Mouse (Mus musculus): Measurements from ENCODE around the gene Ccr7. TPM values are rescaled to one million over a fixed set of nuclear protein-coding genes. Genes with fewer than 3 reads are reported as not detected.

The Ccr7 gene
- polyA plus RNA-seq, 1 experiment, result not detected

- no peak for TF ChIP-seq GATA1 (IDR thresholded peaks at IDR 0.05; ENCODE audit: borderline replicate concordance, low read length)
- TF ChIP-seq FLI1 (IDR thresholded peaks at IDR 0.05; ENCODE audit: low read length), result no peak
- Histone ChIP-seq H3K27me3 (replicated peaks) (peaks cover 90% of the 10 kb centered on the region), H3K4me3 (replicated peaks) (no peak overlapping the region), H3K36me3 (replicated peaks; ENCODE audit: low read length) (no peaks in the 10 kb centered on the region), H3K4me1 (peaks cover 54% of the 10 kb centered on the region), H3K9me3 (no peaks in the 10 kb centered on the region)
Observed at GRCm38 (mm10) chr11:99148400-99148799, 6.5 kb downstream of the Ccr7 start.

- H3K4me3 ChIP-seq (replicated peaks), result peak overlapping the region; percentile 29
- H3K4me1 ChIP-seq, result peaks cover 59% of the 10 kb centered on the region
- H3K36me3 ChIP-seq (replicated peaks; ENCODE audit: low read length), result no peaks in the 10 kb centered on the region
- H3K9me3 ChIP-seq, result no peaks in the 10 kb centered on the region
- peaks cover 90% of the 10 kb centered on the region for H3K27me3 ChIP-seq (replicated peaks)
- no peak for TF ChIP-seq FLI1 (IDR thresholded peaks at IDR 0.05; ENCODE audit: low read length)
- TF ChIP-seq GATA1 (IDR thresholded peaks at IDR 0.05; ENCODE audit: borderline replicate concordance, low read length), result no peak
Observed at GRCm38 (mm10) chr11:99147920-99148289, 7.0 kb downstream of the Ccr7 start.

- H3K9me3 ChIP-seq, result no peaks in the 10 kb centered on the region
- peaks cover 89% of the 10 kb centered on the region for H3K27me3 ChIP-seq (replicated peaks)
- peak overlapping the region; percentile 29 for H3K4me3 ChIP-seq (replicated peaks)
- TF ChIP-seq GATA1 (IDR thresholded peaks at IDR 0.05; ENCODE audit: borderline replicate concordance, low read length) (no peak), FLI1 (IDR thresholded peaks at IDR 0.05; ENCODE audit: low read length) (no peak)
- no peaks in the 10 kb centered on the region for H3K36me3 ChIP-seq (replicated peaks; ENCODE audit: low read length)
- H3K4me1 ChIP-seq, result peaks cover 66% of the 10 kb centered on the region
Observed at GRCm38 (mm10) chr11:99147041-99147919, 7.6 kb downstream of the Ccr7 start.

- no peaks in the 10 kb centered on the region for H3K9me3 ChIP-seq
- H3K36me3 ChIP-seq (replicated peaks; ENCODE audit: low read length), result no peaks in the 10 kb centered on the region
Observed at GRCm38 (mm10) chr11:99146558-99146957, 8.3 kb downstream of the Ccr7 start.

GRCm38 (mm10) chr11:99145765-99146164 lies 9.1 kb downstream of the Ccr7 start:
- no peaks in the 10 kb centered on the region for H3K36me3 ChIP-seq (replicated peaks; ENCODE audit: low read length)
- no peaks in the 10 kb centered on the region for H3K9me3 ChIP-seq
- TF ChIP-seq FLI1 (IDR thresholded peaks at IDR 0.05; ENCODE audit: low read length) (no peak), GATA1 (IDR thresholded peaks at IDR 0.05; ENCODE audit: borderline replicate concordance, low read length) (no peak)
- H3K4me1 ChIP-seq, result peaks cover 69% of the 10 kb centered on the region
- no peak overlapping the region for H3K4me3 ChIP-seq (replicated peaks)
- H3K27me3 ChIP-seq (replicated peaks), result peaks cover 86% of the 10 kb centered on the region

More at GRCm38 (mm10) chr11:99146558-99146957, 8.3 kb downstream of the Ccr7 start:
- H3K4me3 ChIP-seq (replicated peaks), result no peak overlapping the region
- peaks cover 88% of the 10 kb centered on the region for H3K27me3 ChIP-seq (replicated peaks)
- H3K4me1 ChIP-seq, result peaks cover 69% of the 10 kb centered on the region
- no peak for TF ChIP-seq GATA1 (IDR thresholded peaks at IDR 0.05; ENCODE audit: borderline replicate concordance, low read length)
- no peak for TF ChIP-seq FLI1 (IDR thresholded peaks at IDR 0.05; ENCODE audit: low read length)

- Histone ChIP-seq H3K4me3 (replicated peaks) (peak overlapping the region; percentile 29), H3K36me3 (replicated peaks; ENCODE audit: low read length) (no peaks in the 10 kb centered on the region), H3K9me3 (no peaks in the 10 kb centered on the region), H3K4me1 (peaks cover 64% of the 10 kb centered on the region), H3K27me3 (replicated peaks) (peaks cover 88% of the 10 kb centered on the region)
- TF ChIP-seq FLI1 (IDR thresholded peaks at IDR 0.05; ENCODE audit: low read length) (no peak), GATA1 (IDR thresholded peaks at IDR 0.05; ENCODE audit: borderline replicate concordance, low read length) (no peak)
Observed at GRCm38 (mm10) chr11:99144940-99145339, 9.9 kb downstream of the Ccr7 start.

GRCm38 (mm10) chr11:99144456-99144855 lies 10.4 kb downstream of the Ccr7 start:
- Histone ChIP-seq H3K9me3 (no peaks in the 10 kb centered on the region), H3K36me3 (replicated peaks; ENCODE audit: low read length) (no peaks in the 10 kb centered on the region), H3K4me1 (peaks cover 59% of the 10 kb centered on the region), H3K4me3 (replicated peaks) (peak overlapping the region; percentile 53), H3K27me3 (replicated peaks) (peaks cover 89% of the 10 kb centered on the region)
- no peak for TF ChIP-seq GATA1 (IDR thresholded peaks at IDR 0.05; ENCODE audit: borderline replicate concordance, low read length)
- no peak for TF ChIP-seq FLI1 (IDR thresholded peaks at IDR 0.05; ENCODE audit: low read length)

GRCm38 (mm10) chr11:99143123-99144082 lies 11.5 kb downstream of the Ccr7 start:
- no peak overlapping the region for H3K4me3 ChIP-seq (replicated peaks)
- H3K9me3 ChIP-seq, result no peaks in the 10 kb centered on the region
- no peaks in the 10 kb centered on the region for H3K36me3 ChIP-seq (replicated peaks; ENCODE audit: low read length)
- H3K27me3 ChIP-seq (replicated peaks), result peaks cover 85% of the 10 kb centered on the region
- peaks cover 50% of the 10 kb centered on the region for H3K4me1 ChIP-seq
- TF ChIP-seq FLI1 (IDR thresholded peaks at IDR 0.05; ENCODE audit: low read length) (no peak), GATA1 (IDR thresholded peaks at IDR 0.05; ENCODE audit: borderline replicate concordance, low read length) (no peak)

GRCm38 (mm10) chr11:99142493-99143095 lies 12.3 kb downstream of the Ccr7 start:
- no peak for TF ChIP-seq FLI1 (IDR thresholded peaks at IDR 0.05; ENCODE audit: low read length)
- TF ChIP-seq GATA1 (IDR thresholded peaks at IDR 0.05; ENCODE audit: borderline replicate concordance, low read length), result no peak
- peaks cover 79% of the 10 kb centered on the region for H3K27me3 ChIP-seq (replicated peaks)
- H3K4me3 ChIP-seq (replicated peaks), result peak overlapping the region; percentile 70
- no peaks in the 10 kb centered on the region for H3K9me3 ChIP-seq
- H3K4me1 ChIP-seq, result peaks cover 42% of the 10 kb centered on the region
- no peaks in the 10 kb centered on the region for H3K36me3 ChIP-seq (replicated peaks; ENCODE audit: low read length)

Measured in megakaryocyte, embryonic 14.5 days (primary cell).